Mouse (Mus musculus) brain, embryonic 14.5 days (tissue): Measurements from ENCODE around the gene Inpp1.

Experiments used
- CTCF ChIP-seq: fragments of 200-500 bp; IDR thresholded peaks from 2 replicates; pipeline ENCODE4 v1.5.1; 2012; ENCODE audit warnings: inconsistent platforms, mild to moderate bottlenecking, moderate library complexity, borderline replicate concordance; ENCODE audit not compliant: insufficient read depth, insufficient read length; ENCODE audit errors: extremely low read depth
- POLR2A ChIP-seq: fragments of 200-500 bp; IDR thresholded peaks from 2 replicates; pipeline ENCODE4 v1.6.1; 2012; ENCODE audit warnings: mild to moderate bottlenecking, inconsistent platforms, borderline replicate concordance; ENCODE audit not compliant: poor library complexity, insufficient read depth, insufficient read length, severe bottlenecking; ENCODE audit errors: extremely low read depth

DNA sequence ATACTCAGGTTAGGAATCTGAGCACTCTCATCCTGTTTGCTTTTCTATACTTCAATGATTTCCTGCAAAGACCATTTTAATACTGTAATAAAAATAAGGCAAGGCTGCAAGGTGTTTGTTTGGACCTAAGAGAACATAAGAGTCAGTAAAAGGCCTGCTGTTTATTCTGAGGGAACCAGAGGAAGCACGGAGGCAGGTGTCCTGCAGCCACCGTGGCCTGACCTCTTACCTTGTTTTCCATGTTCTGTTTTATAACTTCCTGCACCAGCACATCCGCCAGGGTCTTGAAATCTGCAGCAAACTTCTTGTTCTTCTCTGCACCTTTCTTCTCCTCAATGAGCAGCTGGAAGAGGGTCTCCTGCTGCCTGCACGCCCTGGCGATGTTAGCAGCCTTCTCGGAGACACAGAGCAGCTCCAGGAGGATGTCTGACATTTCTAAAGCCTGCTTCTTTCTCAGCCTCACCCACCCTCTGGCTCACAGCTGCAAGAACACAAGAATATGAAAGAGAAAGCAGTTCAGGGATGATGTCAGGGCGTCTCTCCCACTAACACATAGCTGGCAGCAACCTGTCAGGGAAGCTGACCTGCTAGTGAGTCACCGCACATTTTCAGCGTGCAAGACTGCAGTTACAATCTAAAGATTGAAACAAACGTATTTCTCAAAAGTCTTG lies 18.3 kb downstream of the Inpp1 start:
- TF ChIP-seq CTCF = no peak
- no peak for TF ChIP-seq POLR2A
